Mouse (Mus musculus) small intestine, adult 2 months (tissue): ENCODE results near the gene Sucla2.

Experiments
- CTCF ChIP-seq: fragments of 200-500 bp; IDR thresholded peaks from 2 replicates; pipeline ENCODE4 v1.5.1; 2012; ENCODE audit warnings: low read depth, mild to moderate bottlenecking, control low read depth, inconsistent platforms, low read length, moderate library complexity, mixed read lengths; ENCODE audit not compliant: insufficient replicate concordance, insufficient read length; ENCODE audit errors: extremely low read depth
- POLR2A ChIP-seq: fragments of 200-500 bp; IDR thresholded peaks from 2 replicates; pipeline ENCODE4 v1.6.1; 2012; ENCODE audit warnings: low read depth, mild to moderate bottlenecking, control low read depth, inconsistent platforms, low read length, moderate library complexity

GRCm38 (mm10) chr14:73507702-73508376 lies 17.3 kb upstream of the Sucla2 start:
- TF ChIP-seq POLR2A (no peak), CTCF (no peak)
